Mouse (Mus musculus): ENCODE results near the gene Itgb2l. TPM values are rescaled to one million over a fixed set of nuclear protein-coding genes. Genes with fewer than 3 reads are reported as not detected.

Gene Itgb2l
- polyA plus RNA-seq, 1 experiment from 2014 or later = 0.11 TPM

GRCm38 (mm10) chr16:96406312-96406711 lies 37.1 kb downstream of the Itgb2l start:
- Histone ChIP-seq H3K9ac (ENCODE audit: low read length) (no peak overlapping the region), H3K36me3 (ENCODE audit: control insufficient read depth, insufficient read depth, low read length) (no peaks in the 10 kb centered on the region), H3K4me3 (ENCODE audit: low read depth, low read length) (no peak overlapping the region), H3K27me3 (ENCODE audit: control insufficient read depth, insufficient read depth, low read length) (no peaks in the 10 kb centered on the region), H3K4me2 (ENCODE audit: low read depth, severe bottlenecking) (no peak overlapping the region), H3K9me3 (ENCODE audit: control insufficient read depth, low read length) (no peaks in the 10 kb centered on the region), H3K27ac (replicated peaks; ENCODE audit: low read depth, low read length) (no peak overlapping the region), H3K4me1 (ENCODE audit: control insufficient read depth, insufficient read depth, low read length) (no peaks in the 10 kb centered on the region)
- DNase-seq (ENCODE audit: low spot score) = no peak
- WGBS = 73% methylated on average over 4 of the region's 4 CpGs
- no peak for ATAC-seq (ENCODE audit: insufficient number of reproducible peaks, low FRiP score, low TSS enrichment, low read depth)

DNA sequence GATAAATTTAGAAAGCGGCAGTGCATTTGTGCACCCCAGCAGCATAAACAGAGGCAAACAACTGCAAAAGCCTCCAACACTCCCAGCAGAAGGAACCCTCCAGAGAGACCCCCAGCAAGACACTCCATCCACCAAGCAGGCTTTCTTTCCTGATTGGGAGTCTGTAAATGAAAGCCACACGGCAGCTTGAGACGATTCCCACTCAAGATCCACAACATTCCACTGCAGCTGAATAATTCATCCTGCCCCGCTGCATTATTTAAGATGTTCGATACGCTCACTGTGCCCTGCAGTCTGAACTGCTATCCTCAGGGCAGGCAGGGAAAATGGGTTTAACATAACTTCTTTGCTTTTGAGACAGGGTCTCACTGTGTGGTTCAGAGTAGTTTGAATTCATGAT lies 41.1 kb downstream of the Itgb2l start:
- 72% methylated on average over 6 of the region's 6 CpGs for WGBS
- no peak overlapping the region for H3K9ac ChIP-seq (ENCODE audit: low read length)
- no peaks in the 10 kb centered on the region for H3K9me3 ChIP-seq (ENCODE audit: control insufficient read depth, low read length)
- DNase-seq (ENCODE audit: low spot score) (no peak), ATAC-seq (ENCODE audit: insufficient number of reproducible peaks, low FRiP score, low TSS enrichment, low read depth) (no peak)
- no peaks in the 10 kb centered on the region for H3K27me3 ChIP-seq (ENCODE audit: control insufficient read depth, insufficient read depth, low read length)
- no peaks in the 10 kb centered on the region for H3K4me1 ChIP-seq (ENCODE audit: control insufficient read depth, insufficient read depth, low read length)
- no peak overlapping the region for H3K4me2 ChIP-seq (ENCODE audit: low read depth, severe bottlenecking)
- no peak overlapping the region for H3K4me3 ChIP-seq (ENCODE audit: low read depth, low read length)
- H3K27ac ChIP-seq (replicated peaks; ENCODE audit: low read depth, low read length) = no peak overlapping the region
- no peaks in the 10 kb centered on the region for H3K36me3 ChIP-seq (ENCODE audit: control insufficient read depth, insufficient read depth, low read length)

GRCm38 (mm10) chr16:96400046-96400445 lies 43.4 kb downstream of the Itgb2l start:
- no peak for DNase-seq (ENCODE audit: low spot score)
- H3K4me2 ChIP-seq (ENCODE audit: low read depth, severe bottlenecking) = no peak overlapping the region
- H3K4me1 ChIP-seq (ENCODE audit: control insufficient read depth, insufficient read depth, low read length) = no peaks in the 10 kb centered on the region
- H3K4me3 ChIP-seq (ENCODE audit: low read depth, low read length) = no peak overlapping the region
- H3K27me3 ChIP-seq (ENCODE audit: control insufficient read depth, insufficient read depth, low read length) = no peaks in the 10 kb centered on the region
- 81% methylated on average over 4 of the region's 4 CpGs for WGBS
- ATAC-seq (ENCODE audit: insufficient number of reproducible peaks, low FRiP score, low TSS enrichment, low read depth) = no peak
- no peak overlapping the region for H3K27ac ChIP-seq (replicated peaks; ENCODE audit: low read depth, low read length)
- no peaks in the 10 kb centered on the region for H3K36me3 ChIP-seq (ENCODE audit: control insufficient read depth, insufficient read depth, low read length)
- no peak overlapping the region for H3K9ac ChIP-seq (ENCODE audit: low read length)
- no peaks in the 10 kb centered on the region for H3K9me3 ChIP-seq (ENCODE audit: control insufficient read depth, low read length)

- no peaks in the 10 kb centered on the region for H3K9me3 ChIP-seq (ENCODE audit: control insufficient read depth, low read length)
- 80% methylated on average over 3 of the region's 3 CpGs for WGBS
- H3K4me3 ChIP-seq (ENCODE audit: low read depth, low read length) = no peak overlapping the region
- ATAC-seq (ENCODE audit: insufficient number of reproducible peaks, low FRiP score, low TSS enrichment, low read depth) = no peak
- H3K9ac ChIP-seq (ENCODE audit: low read length) = no peak overlapping the region
- no peak overlapping the region for H3K27ac ChIP-seq (replicated peaks; ENCODE audit: low read depth, low read length)
- no peaks in the 10 kb centered on the region for H3K27me3 ChIP-seq (ENCODE audit: control insufficient read depth, insufficient read depth, low read length)
- no peaks in the 10 kb centered on the region for H3K4me1 ChIP-seq (ENCODE audit: control insufficient read depth, insufficient read depth, low read length)
- H3K36me3 ChIP-seq (ENCODE audit: control insufficient read depth, insufficient read depth, low read length) = no peaks in the 10 kb centered on the region
- DNase-seq (ENCODE audit: low spot score) = no peak
- no peak overlapping the region for H3K4me2 ChIP-seq (ENCODE audit: low read depth, severe bottlenecking)
Observed at GRCm38 (mm10) chr16:96398806-96399205, 44.6 kb downstream of the Itgb2l start.

DNA sequence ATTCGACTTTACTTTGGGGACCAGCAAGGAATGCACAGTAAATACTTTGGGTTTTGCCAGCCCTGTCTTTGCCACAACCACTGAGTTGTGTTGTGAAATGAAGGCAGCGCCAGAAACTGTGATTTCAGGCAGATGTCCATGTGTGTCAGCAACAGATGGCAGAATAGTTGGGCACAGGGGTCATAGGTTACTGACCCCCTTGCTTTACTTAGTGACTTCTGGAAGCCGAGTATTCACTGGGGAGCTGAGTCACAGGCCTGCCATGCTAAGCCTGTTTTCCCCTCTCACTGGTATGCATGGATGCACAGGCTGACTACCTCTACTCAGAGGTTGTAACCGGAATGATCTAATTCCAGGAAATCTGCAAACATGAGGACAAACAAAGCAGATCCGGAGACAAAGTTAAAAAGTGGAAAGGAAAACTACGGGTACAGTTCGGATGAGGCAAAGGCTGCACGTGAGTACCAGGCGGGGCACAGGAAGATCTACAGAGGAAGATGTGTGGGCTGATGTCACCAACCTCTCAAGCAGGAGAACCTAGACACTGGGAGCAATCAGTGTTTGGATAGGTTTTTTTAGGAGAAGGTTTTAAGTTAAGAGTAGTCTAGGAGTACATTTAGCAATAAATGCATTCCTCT lies 47.3 kb downstream of the Itgb2l start:
- DNase-seq (ENCODE audit: low spot score) = no peak
- H3K27me3 ChIP-seq (ENCODE audit: control insufficient read depth, insufficient read depth, low read length) = no peaks in the 10 kb centered on the region
- 75% methylated on average over 9 of the region's 9 CpGs for WGBS

GRCm38 (mm10) chr16:96395516-96395915 lies 47.9 kb downstream of the Itgb2l start:
- H3K9me3 ChIP-seq (ENCODE audit: control insufficient read depth, low read length) = no peaks in the 10 kb centered on the region
- no peaks in the 10 kb centered on the region for H3K27me3 ChIP-seq (ENCODE audit: control insufficient read depth, insufficient read depth, low read length)
- no peak overlapping the region for H3K27ac ChIP-seq (replicated peaks; ENCODE audit: low read depth, low read length)
- no peak overlapping the region for H3K9ac ChIP-seq (ENCODE audit: low read length)
- 80% methylated on average over 4 of the region's 4 CpGs for WGBS
- no peak for DNase-seq (ENCODE audit: low spot score)
- H3K4me1 ChIP-seq (ENCODE audit: control insufficient read depth, insufficient read depth, low read length) = no peaks in the 10 kb centered on the region
- H3K4me2 ChIP-seq (ENCODE audit: low read depth, severe bottlenecking) = no peak overlapping the region
- no peak overlapping the region for H3K4me3 ChIP-seq (ENCODE audit: low read depth, low read length)
- ATAC-seq (ENCODE audit: insufficient number of reproducible peaks, low FRiP score, low TSS enrichment, low read depth) = no peak
- H3K36me3 ChIP-seq (ENCODE audit: control insufficient read depth, insufficient read depth, low read length) = no peaks in the 10 kb centered on the region

More for the DNA sequence above, 47.3 kb downstream of the Itgb2l start:
- Histone ChIP-seq H3K9ac (ENCODE audit: low read length) (no peak overlapping the region), H3K4me1 (ENCODE audit: control insufficient read depth, insufficient read depth, low read length) (no peaks in the 10 kb centered on the region), H3K4me2 (ENCODE audit: low read depth, severe bottlenecking) (no peak overlapping the region), H3K9me3 (ENCODE audit: control insufficient read depth, low read length) (no peaks in the 10 kb centered on the region), H3K4me3 (ENCODE audit: low read depth, low read length) (no peak overlapping the region), H3K27ac (replicated peaks; ENCODE audit: low read depth, low read length) (no peak overlapping the region), H3K36me3 (ENCODE audit: control insufficient read depth, insufficient read depth, low read length) (no peaks in the 10 kb centered on the region)
- no peak for ATAC-seq (ENCODE audit: insufficient number of reproducible peaks, low FRiP score, low TSS enrichment, low read depth)

- no peak for ATAC-seq (ENCODE audit: insufficient number of reproducible peaks, low FRiP score, low TSS enrichment, low read depth)
- Histone ChIP-seq H3K4me3 (ENCODE audit: low read depth, low read length) (no peak overlapping the region), H3K27ac (replicated peaks; ENCODE audit: low read depth, low read length) (no peak overlapping the region), H3K9me3 (ENCODE audit: control insufficient read depth, low read length) (no peaks in the 10 kb centered on the region), H3K36me3 (ENCODE audit: control insufficient read depth, insufficient read depth, low read length) (no peaks in the 10 kb centered on the region), H3K4me2 (ENCODE audit: low read depth, severe bottlenecking) (no peak overlapping the region), H3K9ac (ENCODE audit: low read length) (no peak overlapping the region), H3K27me3 (ENCODE audit: control insufficient read depth, insufficient read depth, low read length) (no peaks in the 10 kb centered on the region), H3K4me1 (ENCODE audit: control insufficient read depth, insufficient read depth, low read length) (no peaks in the 10 kb centered on the region)
- no peak for DNase-seq (ENCODE audit: low spot score)
Observed at GRCm38 (mm10) chr16:96391070-96391469, 52.3 kb downstream of the Itgb2l start.

- no peak overlapping the region for H3K9ac ChIP-seq (ENCODE audit: low read length)
- no peaks in the 10 kb centered on the region for H3K9me3 ChIP-seq (ENCODE audit: control insufficient read depth, low read length)
- no peak overlapping the region for H3K27ac ChIP-seq (replicated peaks; ENCODE audit: low read depth, low read length)
- H3K36me3 ChIP-seq (ENCODE audit: control insufficient read depth, insufficient read depth, low read length) = no peaks in the 10 kb centered on the region
- H3K27me3 ChIP-seq (ENCODE audit: control insufficient read depth, insufficient read depth, low read length) = no peaks in the 10 kb centered on the region
- H3K4me3 ChIP-seq (ENCODE audit: low read depth, low read length) = no peak overlapping the region
- H3K4me2 ChIP-seq (ENCODE audit: low read depth, severe bottlenecking) = no peak overlapping the region
- DNase-seq (ENCODE audit: low spot score) (no peak), ATAC-seq (ENCODE audit: insufficient number of reproducible peaks, low FRiP score, low TSS enrichment, low read depth) (no peak)
- H3K4me1 ChIP-seq (ENCODE audit: control insufficient read depth, insufficient read depth, low read length) = no peaks in the 10 kb centered on the region
- 83% methylated on average over 5 of the region's 5 CpGs for WGBS
Observed at GRCm38 (mm10) chr16:96388481-96388880, 54.9 kb downstream of the Itgb2l start.
